Mouse (Mus musculus): ENCODE data around the gene Styxl1. TPM values are rescaled to one million over a fixed set of nuclear protein-coding genes. Genes with fewer than 3 reads are reported as not detected.

Gene Styxl1
- polyA plus RNA-seq, 1 experiment from 2014 or later: not detected

DNA sequence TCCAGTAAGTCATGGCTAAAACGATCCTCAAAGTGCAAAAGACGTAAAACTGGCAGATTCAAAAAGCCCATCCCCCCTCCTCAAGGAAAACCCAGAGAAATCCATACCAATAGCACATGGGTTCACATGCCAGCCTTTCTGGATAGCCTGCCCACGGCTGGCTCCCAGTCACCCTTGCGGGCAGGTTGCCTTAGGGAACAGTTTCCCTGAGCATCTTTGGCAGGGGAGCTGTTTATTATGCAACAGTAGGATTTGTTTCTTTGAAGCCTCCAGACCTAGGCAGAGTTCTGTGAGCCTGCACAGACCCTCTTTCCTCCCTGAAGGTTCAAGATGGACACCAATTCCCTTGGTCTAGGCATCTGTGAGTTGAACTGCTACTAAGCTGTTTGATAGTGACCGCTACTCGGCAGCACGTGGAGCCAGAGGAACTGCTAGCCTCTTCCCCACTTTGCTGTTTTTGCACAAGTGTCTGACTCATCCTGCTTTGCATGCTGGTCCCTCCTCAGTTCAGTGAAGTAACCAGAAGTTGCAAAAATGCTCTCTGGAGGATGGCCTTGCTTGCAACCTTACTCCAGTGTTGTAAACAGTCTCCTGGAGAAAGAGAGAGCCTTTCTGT, 67.5 kb downstream of the Styxl1 start:
- H3K4me2 ChIP-seq: no peak overlapping the region
- no peak for DNase-seq
- H3K9me3 ChIP-seq (replicated peaks): no peaks in the 10 kb centered on the region
- no peaks in the 10 kb centered on the region for H3K27me3 ChIP-seq
- peaks cover 15% of the 10 kb centered on the region for H3K36me3 ChIP-seq
- H3K27ac ChIP-seq: no peak overlapping the region
- H3K4me1 ChIP-seq (replicated peaks): peaks cover 63% of the 10 kb centered on the region
- no peak for ATAC-seq (ENCODE audit: low read depth)
- H3K4me3 ChIP-seq (replicated peaks): no peak overlapping the region
- H3K9ac ChIP-seq: no peak overlapping the region
- 49% methylated on average over 7 of the region's 7 CpGs for WGBS (ENCODE audit: insufficient replicate concordance)

DNA sequence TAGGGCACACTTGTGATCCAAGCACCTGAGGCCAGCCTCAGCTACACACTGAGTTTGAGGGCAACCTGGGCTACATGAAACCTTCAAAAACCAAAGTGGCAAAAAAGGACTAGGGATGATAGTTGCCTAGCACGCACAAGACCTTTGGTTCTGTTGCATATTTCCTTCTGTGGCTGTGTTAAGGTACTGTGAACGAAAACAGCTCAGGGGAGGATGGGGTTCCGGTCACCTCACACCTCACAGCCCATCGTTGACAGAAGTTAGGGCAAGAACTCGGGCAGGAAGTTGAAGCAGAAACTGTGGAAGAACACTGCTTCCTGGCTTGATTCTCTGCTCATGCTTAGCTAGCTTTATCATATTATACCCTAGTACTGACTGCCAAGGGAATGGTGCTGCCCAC, 68.5 kb downstream of the Styxl1 start:
- no peak overlapping the region for H3K4me3 ChIP-seq (replicated peaks)
- H3K36me3 ChIP-seq: peaks cover 12% of the 10 kb centered on the region
- WGBS (ENCODE audit: insufficient replicate concordance): 75% methylated on average over 5 of the region's 5 CpGs
- no peak for ATAC-seq (ENCODE audit: low read depth)
- no peaks in the 10 kb centered on the region for H3K9me3 ChIP-seq (replicated peaks)
- H3K4me1 ChIP-seq (replicated peaks): peaks cover 61% of the 10 kb centered on the region
- no peak overlapping the region for H3K4me2 ChIP-seq
- no peak overlapping the region for H3K9ac ChIP-seq
- H3K27ac ChIP-seq: no peak overlapping the region
- no peaks in the 10 kb centered on the region for H3K27me3 ChIP-seq
- DNase-seq: no peak

DNA sequence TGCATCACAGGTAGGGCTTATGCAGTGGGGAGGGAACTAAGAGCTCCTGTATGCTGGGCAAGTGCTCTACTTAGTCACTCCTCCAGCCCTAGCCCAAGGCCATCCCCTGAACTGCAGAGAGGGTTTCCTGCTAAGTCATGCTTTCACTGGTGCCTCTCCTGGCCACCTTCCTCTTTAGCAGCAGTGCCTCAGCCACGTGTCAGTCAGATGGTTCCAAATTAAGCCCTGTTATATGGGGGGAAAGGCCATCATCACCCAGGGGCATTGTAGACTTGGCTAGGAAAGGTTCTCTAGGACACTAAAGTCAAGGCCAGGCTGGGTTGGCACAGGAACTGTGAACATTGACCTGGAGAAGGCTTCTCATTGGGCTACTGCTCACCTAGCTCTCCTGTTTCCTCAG, 70.3 kb downstream of the Styxl1 start:
- Histone ChIP-seq H3K27ac (peak overlapping the region; percentile 53), H3K9ac (no peak overlapping the region), H3K4me2 (no peak overlapping the region), H3K4me1 (replicated peaks) (peaks cover 53% of the 10 kb centered on the region), H3K36me3 (peaks cover 12% of the 10 kb centered on the region), H3K27me3 (no peaks in the 10 kb centered on the region), H3K4me3 (replicated peaks) (no peak overlapping the region), H3K9me3 (replicated peaks) (no peaks in the 10 kb centered on the region)
- DNase-seq: no peak
- peak; percentile 51; the same call in 1 of the 2 replicates for ATAC-seq (ENCODE audit: low read depth)
- WGBS (ENCODE audit: insufficient replicate concordance): 5% methylated on average over 1 of the region's 1 CpGs

DNA sequence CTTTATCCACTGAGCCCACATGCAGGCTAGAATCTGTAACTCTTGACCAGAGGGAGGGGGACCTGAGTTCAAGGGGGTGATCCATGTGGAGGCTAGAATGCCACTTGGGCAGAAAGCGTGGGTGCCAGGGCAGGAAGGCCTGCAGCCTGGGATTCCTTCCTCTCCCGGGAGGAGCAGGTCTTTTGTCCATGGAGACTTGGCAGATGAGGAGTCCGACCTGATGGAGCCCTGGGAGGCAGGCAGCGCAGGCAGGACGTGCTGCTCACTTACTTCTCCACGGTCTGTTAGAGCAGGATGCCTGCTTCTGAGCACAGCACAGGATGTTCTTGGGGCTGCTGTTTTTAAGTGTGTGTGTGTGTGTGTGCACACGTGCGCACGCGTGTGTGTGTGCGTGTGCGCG, 71.1 kb downstream of the Styxl1 start:
- no peaks in the 10 kb centered on the region for H3K27me3 ChIP-seq
- peaks cover 53% of the 10 kb centered on the region for H3K4me1 ChIP-seq (replicated peaks)
- H3K4me3 ChIP-seq (replicated peaks): no peak overlapping the region

DNA sequence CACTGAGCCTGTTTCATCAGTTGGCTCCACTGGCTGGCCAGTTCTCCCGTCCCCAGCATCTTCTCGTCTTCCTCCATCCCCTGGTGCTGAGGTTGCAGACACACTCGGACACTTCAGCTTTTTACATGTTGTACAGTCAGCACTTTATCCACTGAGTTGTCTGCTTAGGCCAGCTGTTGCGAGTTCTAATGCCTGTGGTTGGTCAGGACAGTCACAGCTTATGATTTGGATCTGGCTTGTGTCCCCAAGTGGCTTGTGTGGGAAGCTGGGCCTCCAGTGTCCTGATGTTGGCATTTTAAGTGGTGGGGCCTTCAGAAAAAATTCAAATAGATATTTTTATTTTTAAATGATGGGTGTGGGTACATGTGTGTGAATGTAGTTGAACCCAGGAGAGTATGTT, 72.8 kb downstream of the Styxl1 start:
- Histone ChIP-seq H3K27ac (no peak overlapping the region), H3K9ac (no peak overlapping the region), H3K4me1 (replicated peaks) (peaks cover 47% of the 10 kb centered on the region), H3K36me3 (peaks cover 16% of the 10 kb centered on the region), H3K4me2 (no peak overlapping the region), H3K9me3 (replicated peaks) (no peaks in the 10 kb centered on the region), H3K27me3 (no peaks in the 10 kb centered on the region), H3K4me3 (replicated peaks) (no peak overlapping the region)
- no peak for ATAC-seq (ENCODE audit: low read depth)
- no peak for DNase-seq
- 69% methylated on average over 4 of the region's 4 CpGs for WGBS (ENCODE audit: insufficient replicate concordance)

More for the DNA sequence above, 71.1 kb downstream of the Styxl1 start:
- no peak overlapping the region for H3K9ac ChIP-seq
- peaks cover 12% of the 10 kb centered on the region for H3K36me3 ChIP-seq
- no peaks in the 10 kb centered on the region for H3K9me3 ChIP-seq (replicated peaks)
- no peak for ATAC-seq (ENCODE audit: low read depth)
- H3K27ac ChIP-seq: no peak overlapping the region
- no peak overlapping the region for H3K4me2 ChIP-seq
- WGBS (ENCODE audit: insufficient replicate concordance): 91% methylated on average over 13 of the region's 13 CpGs
- DNase-seq: no peak

DNA sequence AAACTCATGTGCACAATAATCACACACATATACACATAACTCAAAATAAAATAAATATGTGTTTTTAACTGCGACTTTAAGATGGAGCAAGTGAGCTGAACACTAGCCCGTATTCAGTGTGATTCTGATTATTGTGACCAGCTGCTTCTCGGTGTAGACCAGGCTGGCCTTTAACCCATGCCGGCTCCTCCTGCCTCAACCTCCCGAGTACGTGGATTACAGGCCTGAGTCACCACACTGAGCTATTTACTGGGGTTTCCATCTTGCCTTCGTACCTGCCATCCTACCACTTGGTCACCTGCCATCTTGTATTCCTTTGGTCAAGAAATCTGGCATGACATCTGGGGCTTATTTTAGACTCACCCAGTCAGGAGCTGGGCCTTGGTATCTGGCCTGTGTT, 74.8 kb downstream of the Styxl1 start:
- no peak overlapping the region for H3K4me3 ChIP-seq (replicated peaks)
- peaks cover 13% of the 10 kb centered on the region; the same call in 1 of the 2 replicates for H3K36me3 ChIP-seq
- H3K4me1 ChIP-seq (replicated peaks): peaks cover 40% of the 10 kb centered on the region
- no peak overlapping the region for H3K27ac ChIP-seq
- H3K4me2 ChIP-seq: no peak overlapping the region
- no peaks in the 10 kb centered on the region for H3K9me3 ChIP-seq (replicated peaks)
- no peak for ATAC-seq (ENCODE audit: low read depth)
- H3K27me3 ChIP-seq: no peaks in the 10 kb centered on the region
- no peak for DNase-seq
- WGBS (ENCODE audit: insufficient replicate concordance): 80% methylated on average over 7 of the region's 7 CpGs
- H3K9ac ChIP-seq: no peak overlapping the region

DNA sequence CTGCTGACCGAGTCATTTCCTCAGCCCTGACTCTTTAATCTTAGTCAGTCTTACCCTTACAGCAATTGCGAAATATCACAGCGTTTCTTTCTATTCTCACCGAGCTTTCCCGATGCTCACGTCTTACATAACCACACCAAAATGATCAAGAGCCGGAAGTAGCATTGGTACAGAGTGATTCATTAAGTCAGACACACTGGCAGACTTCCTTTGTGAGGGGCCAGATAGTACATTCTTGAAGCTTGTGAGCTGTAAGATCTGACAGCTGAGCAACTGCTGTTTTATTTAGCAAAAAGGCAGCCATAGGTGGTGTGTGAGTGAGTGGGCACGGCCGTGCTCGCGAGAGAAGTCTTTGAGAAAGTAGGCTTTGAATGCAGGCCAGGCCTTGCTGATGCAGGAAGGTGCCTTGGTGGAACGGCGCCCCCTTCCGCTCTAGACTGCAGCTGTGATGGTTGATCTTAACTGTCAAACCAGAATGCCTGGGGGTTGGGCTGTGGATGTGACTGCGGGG, 75.4 kb downstream of the Styxl1 start:
- 14% methylated on average over 15 of the region's 15 CpGs for WGBS (ENCODE audit: insufficient replicate concordance)
- Histone ChIP-seq H3K4me1 (replicated peaks) (peaks cover 37% of the 10 kb centered on the region), H3K36me3 (peaks cover 13% of the 10 kb centered on the region; the same call in 1 of the 2 replicates), H3K9ac (no peak overlapping the region), H3K27me3 (no peaks in the 10 kb centered on the region), H3K4me2 (0 out of 2 replicates have a peak overlapping the region, but pooled peaks have one; percentile 17), H3K9me3 (replicated peaks) (no peaks in the 10 kb centered on the region), H3K27ac (no peak overlapping the region), H3K4me3 (replicated peaks) (no peak overlapping the region)
- DNase-seq (peak; percentile 37), ATAC-seq (ENCODE audit: low read depth) (peak; percentile 37; the same call in 1 of the 2 replicates)

DNA sequence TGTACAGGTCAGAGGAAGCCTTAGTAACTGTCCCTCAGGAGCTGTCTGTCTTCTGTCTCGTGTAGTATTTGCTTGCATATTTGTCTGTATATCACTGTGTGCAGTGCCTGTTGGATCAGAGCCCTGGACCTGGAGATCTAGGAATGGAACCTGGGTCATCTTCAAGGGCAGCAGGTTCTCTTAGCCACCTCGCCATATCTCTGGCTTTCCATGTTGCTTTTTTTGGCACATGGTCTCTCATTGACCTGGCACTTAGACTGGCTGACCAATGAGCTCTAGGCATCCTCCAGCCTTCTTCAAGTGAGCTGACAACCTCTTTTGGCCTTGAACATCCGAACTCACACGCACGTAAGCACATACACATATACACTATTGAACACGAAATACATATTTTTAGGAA, 76.0 kb downstream of the Styxl1 start:
- Histone ChIP-seq H3K27ac (no peak overlapping the region), H3K4me2 (no peak overlapping the region), H3K4me3 (replicated peaks) (no peak overlapping the region), H3K27me3 (no peaks in the 10 kb centered on the region), H3K4me1 (replicated peaks) (peaks cover 37% of the 10 kb centered on the region), H3K36me3 (peaks cover 15% of the 10 kb centered on the region; the same call in 1 of the 2 replicates), H3K9me3 (replicated peaks) (no peaks in the 10 kb centered on the region), H3K9ac (no peak overlapping the region)
- ATAC-seq (ENCODE audit: low read depth) (no peak), DNase-seq (no peak)
- 63% methylated on average over 6 of the region's 6 CpGs for WGBS (ENCODE audit: insufficient replicate concordance)

DNA sequence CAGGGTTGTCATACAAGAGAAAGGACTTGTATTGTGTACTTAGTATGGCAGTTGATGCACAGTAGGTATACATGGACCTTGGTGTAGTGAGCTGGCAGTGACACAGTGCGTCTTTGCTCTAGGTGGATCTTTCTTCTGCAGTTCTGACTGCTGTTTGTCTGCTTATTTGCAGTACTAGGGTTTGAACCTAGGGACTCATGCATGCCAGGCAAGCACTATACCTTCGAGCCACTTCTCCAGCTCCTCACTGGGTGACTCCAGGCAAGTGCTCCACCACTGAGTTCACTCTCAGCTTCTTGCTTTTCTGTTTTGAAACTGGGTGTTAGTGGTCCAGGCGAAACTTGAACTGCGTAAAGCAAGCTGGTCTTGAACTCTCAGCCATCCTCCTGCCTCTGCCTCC, 76.6 kb downstream of the Styxl1 start:
- Histone ChIP-seq H3K9ac (no peak overlapping the region), H3K4me1 (replicated peaks) (peaks cover 37% of the 10 kb centered on the region), H3K27ac (no peak overlapping the region), H3K4me2 (no peak overlapping the region), H3K36me3 (peaks cover 12% of the 10 kb centered on the region; the same call in 1 of the 2 replicates), H3K9me3 (replicated peaks) (no peaks in the 10 kb centered on the region), H3K27me3 (no peaks in the 10 kb centered on the region), H3K4me3 (replicated peaks) (no peak overlapping the region)
- DNase-seq (no peak), ATAC-seq (ENCODE audit: low read depth) (no peak)
- 78% methylated on average over 4 of the region's 4 CpGs for WGBS (ENCODE audit: insufficient replicate concordance)

DNA sequence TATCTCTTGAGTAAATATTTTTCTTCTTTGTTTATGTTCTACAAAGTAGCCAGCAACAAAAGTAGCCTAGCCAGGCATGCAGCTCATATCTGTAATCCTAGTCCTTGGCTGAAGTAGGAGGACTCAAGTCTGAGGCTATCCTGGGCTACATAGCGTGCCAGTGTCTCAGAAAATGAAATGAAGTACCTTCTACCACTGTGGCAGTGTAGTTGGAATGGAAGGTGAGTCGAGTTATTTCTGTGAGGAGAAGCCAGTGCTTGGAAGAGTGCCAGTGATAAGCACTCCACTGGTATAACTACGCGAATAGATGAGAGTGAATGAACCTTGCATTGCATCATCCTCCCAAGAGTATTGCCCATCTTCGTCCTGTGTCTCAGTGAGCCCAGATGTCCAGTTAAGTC, 80.5 kb downstream of the Styxl1 start:
- no peak overlapping the region for H3K27ac ChIP-seq
- WGBS (ENCODE audit: insufficient replicate concordance): 69% methylated on average over 5 of the region's 5 CpGs
- no peak overlapping the region for H3K4me2 ChIP-seq
- no peaks in the 10 kb centered on the region for H3K9me3 ChIP-seq (replicated peaks)
- ATAC-seq (ENCODE audit: low read depth) (no peak), DNase-seq (no peak)
- peaks cover 37% of the 10 kb centered on the region for H3K4me1 ChIP-seq (replicated peaks)
- H3K27me3 ChIP-seq: no peaks in the 10 kb centered on the region
- no peak overlapping the region for H3K9ac ChIP-seq
- peaks cover 12% of the 10 kb centered on the region; the same call in 1 of the 2 replicates for H3K36me3 ChIP-seq
- no peak overlapping the region for H3K4me3 ChIP-seq (replicated peaks)

Measured in liver, embryonic 13.5 days (tissue).